Mouse (Mus musculus) heart, adult 2 months (tissue): ENCODE measurements around the gene Ssh2.
"Not testable (repeated sequence)": the region's sequence is repeated elsewhere in the genome, so short reads cannot be mapped to it uniquely, and the experiment has no call there.

Experiments used
- CTCF ChIP-seq: fragments of 200-600 bp; IDR thresholded peaks from 2 replicates; pipeline ENCODE4 v1.8.1; 2022; ENCODE audit warnings: antibody characterized with exemption, mild to moderate bottlenecking, moderate library complexity
- POLR2A ChIP-seq: fragments of 200-500 bp; IDR thresholded peaks from 2 replicates; pipeline ENCODE4 v1.6.1; 2011; ENCODE audit warnings: mild to moderate bottlenecking, low read depth, low read length, control low read depth; ENCODE audit not compliant: insufficient read depth

- TF ChIP-seq POLR2A, CTCF: not testable (repeated sequence)
Measured at GRCm38 (mm10) chr11:77293673-77294072, 77.6 kb downstream of the Ssh2 start.
